Mouse (Mus musculus): Measurements from ENCODE around the gene Igf2bp3. TPM values are rescaled to one million over a fixed set of nuclear protein-coding genes. Genes with fewer than 3 reads are reported as not detected.

Igf2bp3 gene
- polyA plus RNA-seq, 1 experiment from 2014 or later: 107 TPM

DNA sequence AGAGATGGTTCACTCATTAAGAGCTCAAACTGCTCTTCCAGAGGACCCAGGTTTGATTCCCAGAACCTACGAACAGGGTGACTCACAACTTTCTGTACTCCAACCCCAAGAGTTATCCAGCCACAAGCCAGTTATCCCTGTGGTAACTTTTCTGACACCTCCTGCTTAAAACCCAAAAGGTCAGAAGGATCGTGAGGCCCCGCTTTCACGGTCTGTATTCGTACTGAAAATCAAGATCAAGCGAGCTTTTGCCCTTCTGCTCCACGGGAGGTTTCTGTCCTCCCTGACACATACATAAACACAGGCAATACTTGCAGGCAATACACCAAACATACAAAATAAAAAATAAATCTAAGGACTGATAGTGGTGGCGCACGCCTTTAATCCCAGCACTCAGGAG is 21.6 kb upstream of the Igf2bp3 start:
- Histone ChIP-seq H3K4me3 (replicated peaks) (no peak overlapping the region), H3K36me3 (replicated peaks) (peaks cover 5% of the 10 kb centered on the region; the same call in 1 of the 2 replicates), H3K9ac (no peak overlapping the region), H3K4me1 (no peaks in the 10 kb centered on the region; the same call in 1 of the 2 replicates), H3K27me3 (no peaks in the 10 kb centered on the region), H3K27ac (no peak overlapping the region), H3K9me3 (0 out of 2 replicates have a peak, but pooled peaks cover 4% of the 10 kb centered on the region), H3K4me2 (no peak overlapping the region)
- ATAC-seq (ENCODE audit: low FRiP score): peak; percentile 100
- 64% methylated on average over 9 of the region's 9 CpGs for WGBS

DNA sequence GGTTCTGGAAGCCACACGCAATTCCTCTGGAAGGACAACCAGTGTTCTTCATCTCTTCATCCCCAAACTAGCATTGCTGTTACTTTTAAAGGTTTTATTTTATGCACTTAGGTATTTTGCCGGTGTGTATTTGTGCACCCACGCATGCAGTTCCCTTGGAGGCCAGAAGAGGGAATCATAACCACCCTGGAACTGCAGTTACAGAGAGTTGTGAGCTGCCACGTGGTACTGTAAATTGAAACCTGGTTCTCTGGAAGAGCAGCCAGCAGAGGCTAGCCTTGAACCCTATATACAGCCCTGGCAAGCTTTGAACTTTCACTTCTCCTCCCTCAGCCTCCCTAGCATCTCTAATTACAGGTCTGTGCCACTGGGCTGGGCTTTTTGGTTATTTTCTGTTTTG is 18.6 kb upstream of the Igf2bp3 start:
- Histone ChIP-seq H3K27me3 (no peaks in the 10 kb centered on the region), H3K4me1 (no peaks in the 10 kb centered on the region; the same call in 1 of the 2 replicates), H3K4me2 (no peak overlapping the region), H3K4me3 (replicated peaks) (no peak overlapping the region), H3K36me3 (replicated peaks) (no peaks in the 10 kb centered on the region), H3K9me3 (0 out of 2 replicates have a peak, but pooled peaks cover 4% of the 10 kb centered on the region), H3K27ac (no peak overlapping the region), H3K9ac (no peak overlapping the region)
- no peak for ATAC-seq (ENCODE audit: low FRiP score)
- WGBS: 52% methylated on average over 4 of the region's 4 CpGs

DNA sequence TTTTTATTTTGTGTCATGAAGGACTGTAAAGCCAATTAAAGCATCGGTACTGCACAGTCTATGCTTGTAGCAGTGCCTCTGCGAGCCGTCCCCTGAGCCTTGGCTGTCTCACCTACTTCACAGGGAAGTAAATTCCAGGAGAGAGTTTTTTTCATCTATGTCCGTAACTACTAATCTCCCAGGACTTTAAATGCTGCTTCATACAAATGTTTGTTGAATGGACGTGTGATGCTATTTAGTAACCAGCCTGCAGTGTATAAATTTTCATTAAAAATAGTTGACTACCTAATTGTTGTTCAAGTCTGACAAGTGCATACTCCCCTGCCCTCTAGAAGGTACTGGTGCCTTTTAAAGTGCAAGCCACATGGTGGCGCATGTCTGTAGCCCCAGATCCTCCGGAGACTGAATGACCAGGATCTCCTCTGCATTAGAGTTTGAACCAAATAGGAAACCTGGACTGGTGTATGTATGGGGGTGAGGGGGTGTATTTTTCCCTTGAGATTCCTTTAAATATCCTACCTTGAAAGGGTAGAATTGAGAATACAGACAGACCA is 13.4 kb upstream of the Igf2bp3 start:
- H3K27me3 ChIP-seq: no peaks in the 10 kb centered on the region
- H3K9me3 ChIP-seq: no peaks in the 10 kb centered on the region
- H3K9ac ChIP-seq: no peak overlapping the region
- no peaks in the 10 kb centered on the region for H3K4me1 ChIP-seq
- H3K4me2 ChIP-seq: no peak overlapping the region
- no peak for ATAC-seq (ENCODE audit: low FRiP score)
- H3K4me3 ChIP-seq (replicated peaks): no peak overlapping the region
- H3K27ac ChIP-seq: no peak overlapping the region
- WGBS: 16% methylated on average over 7 of the region's 7 CpGs
- no peaks in the 10 kb centered on the region for H3K36me3 ChIP-seq (replicated peaks)

DNA sequence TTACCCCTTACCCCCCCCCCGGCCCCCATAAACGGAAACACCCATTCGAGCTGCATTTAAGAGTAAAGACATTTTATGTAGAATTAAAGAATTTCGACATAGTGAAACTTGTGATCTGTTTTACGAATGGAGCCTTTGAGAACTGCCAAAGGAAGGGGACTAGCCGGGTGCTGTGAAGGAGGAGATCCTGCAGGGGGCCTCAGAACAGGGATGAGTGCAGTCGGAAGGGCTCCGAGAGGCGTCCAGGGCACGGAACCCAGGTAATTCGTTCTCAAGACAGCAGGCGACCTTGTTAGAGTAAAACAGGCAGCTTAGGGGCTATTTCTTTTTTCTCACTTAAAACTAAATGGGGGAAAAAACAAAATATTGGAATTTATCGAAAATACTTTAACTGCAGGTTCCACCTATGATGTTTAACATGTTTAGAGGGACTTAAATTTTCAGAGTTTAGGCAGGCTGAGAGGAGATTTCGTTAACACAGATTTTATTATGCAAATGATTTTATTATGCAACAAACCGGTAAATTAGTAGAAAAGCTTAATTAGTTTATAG is 12.5 kb upstream of the Igf2bp3 start:
- H3K36me3 ChIP-seq (replicated peaks): no peaks in the 10 kb centered on the region
- no peaks in the 10 kb centered on the region for H3K9me3 ChIP-seq
- WGBS: 8% methylated on average over 15 of the region's 15 CpGs
- no peak for ATAC-seq (ENCODE audit: low FRiP score)
- H3K4me1 ChIP-seq: no peaks in the 10 kb centered on the region
- H3K4me3 ChIP-seq (replicated peaks): no peak overlapping the region
- H3K4me2 ChIP-seq: peak overlapping the region; percentile 3; the same call in 1 of the 2 replicates
- H3K27ac ChIP-seq: no peak overlapping the region
- no peak overlapping the region for H3K9ac ChIP-seq
- no peaks in the 10 kb centered on the region for H3K27me3 ChIP-seq

DNA sequence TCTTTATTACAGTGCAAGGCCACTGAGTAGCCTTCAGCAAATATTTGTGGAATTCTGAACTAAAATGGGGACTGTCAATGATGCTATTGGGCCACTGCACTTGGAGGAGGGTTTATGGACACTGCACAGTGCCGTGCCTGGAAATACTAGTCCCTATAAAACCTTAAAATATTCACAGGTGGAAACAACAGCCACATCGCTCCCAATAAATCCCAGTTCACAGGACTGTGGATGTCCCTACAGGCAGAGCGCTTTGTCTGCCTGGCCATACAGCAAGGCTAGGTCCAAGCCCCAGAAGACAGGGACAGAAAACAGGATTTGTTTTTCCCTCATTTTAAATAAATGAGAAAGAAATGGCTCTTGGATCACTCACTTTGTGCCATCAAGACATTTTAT is 11.0 kb upstream of the Igf2bp3 start:
- H3K4me3 ChIP-seq (replicated peaks): no peak overlapping the region
- no peak overlapping the region for H3K9ac ChIP-seq
- H3K4me2 ChIP-seq: no peak overlapping the region
- no peak for ATAC-seq (ENCODE audit: low FRiP score)
- no peaks in the 10 kb centered on the region for H3K27me3 ChIP-seq
- H3K36me3 ChIP-seq (replicated peaks): no peaks in the 10 kb centered on the region
- no peak overlapping the region for H3K27ac ChIP-seq
- H3K9me3 ChIP-seq: no peaks in the 10 kb centered on the region
- peaks cover 4% of the 10 kb centered on the region for H3K4me1 ChIP-seq
- WGBS: 90% methylated on average over 3 of the region's 3 CpGs

DNA sequence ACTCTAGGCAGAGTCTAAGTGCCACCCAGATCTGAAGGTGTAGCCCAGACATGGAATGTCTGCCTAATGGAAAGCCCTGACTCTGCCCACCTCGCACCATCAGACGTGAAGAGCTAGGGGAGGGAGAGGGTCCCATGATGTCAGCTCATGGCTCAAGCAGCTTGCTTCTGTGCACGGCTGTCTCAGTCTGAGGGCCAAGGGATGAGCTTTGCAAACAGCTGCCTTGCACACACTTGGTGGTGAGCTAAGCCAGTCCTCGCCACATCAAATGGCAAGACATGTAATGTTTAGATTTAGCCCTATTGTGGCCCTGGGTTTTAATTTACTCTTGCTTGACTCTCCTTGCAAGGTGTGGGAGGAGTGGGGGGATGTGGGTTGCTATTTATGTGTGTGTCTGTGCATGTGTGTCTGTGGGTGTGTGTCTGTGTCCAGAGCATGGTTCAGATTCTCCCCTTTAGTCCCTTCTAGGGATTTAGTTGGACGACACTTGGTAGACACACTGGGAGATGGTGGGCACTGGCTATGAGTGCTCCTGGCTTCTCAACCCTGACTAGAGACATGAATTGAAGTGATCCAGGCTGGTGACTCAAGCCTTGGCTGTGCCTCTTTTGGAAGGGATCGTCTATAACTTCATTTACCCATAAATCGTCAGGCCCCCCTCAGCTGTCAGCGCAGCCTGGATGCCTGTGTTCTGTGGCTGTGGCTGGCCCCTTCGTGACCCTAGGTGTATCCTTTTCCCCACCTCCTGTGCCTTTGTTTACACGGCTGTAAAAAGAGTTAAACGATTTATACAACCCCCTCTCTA is 10.4 kb upstream of the Igf2bp3 start:
- no peak overlapping the region for H3K4me3 ChIP-seq (replicated peaks)
- peaks cover 5% of the 10 kb centered on the region for H3K4me1 ChIP-seq
- ATAC-seq (ENCODE audit: low FRiP score): no peak
- no peaks in the 10 kb centered on the region for H3K27me3 ChIP-seq
- 66% methylated on average over 11 of the region's 11 CpGs for WGBS
- H3K9ac ChIP-seq: no peak overlapping the region
- no peaks in the 10 kb centered on the region for H3K9me3 ChIP-seq
- no peaks in the 10 kb centered on the region for H3K36me3 ChIP-seq (replicated peaks)
- no peak overlapping the region for H3K27ac ChIP-seq
- no peak overlapping the region for H3K4me2 ChIP-seq

DNA sequence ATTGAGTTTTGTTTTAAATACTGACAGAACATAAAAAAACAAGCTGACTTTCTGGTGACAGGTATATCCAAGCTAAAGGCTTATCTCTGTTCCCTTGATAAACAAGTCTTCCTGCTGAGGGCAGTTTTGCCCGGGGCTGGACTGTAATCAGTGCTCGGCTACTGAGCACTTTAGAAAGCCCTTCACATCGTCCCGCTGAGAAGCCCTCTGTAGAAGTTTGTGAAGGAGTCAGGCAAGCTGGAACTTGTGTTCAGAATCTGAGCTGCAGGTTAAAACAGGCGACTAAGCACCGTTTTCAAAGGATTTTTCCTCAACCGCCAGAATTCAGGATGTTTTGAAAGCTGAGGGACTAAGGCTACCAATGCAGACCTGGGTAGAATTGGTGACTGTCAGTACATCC is 7.1 kb upstream of the Igf2bp3 start:
- no peak overlapping the region for H3K4me3 ChIP-seq (replicated peaks)
- H3K9ac ChIP-seq: no peak overlapping the region
- H3K9me3 ChIP-seq: no peaks in the 10 kb centered on the region
- WGBS: under 1% methylated on average over 7 of the region's 7 CpGs
- ATAC-seq (ENCODE audit: low FRiP score): no peak
- H3K27ac ChIP-seq: 0 out of 2 replicates have a peak overlapping the region, but pooled peaks have one; percentile 25
- H3K4me2 ChIP-seq: peak overlapping the region; percentile 15; the same call in 1 of the 2 replicates
- H3K36me3 ChIP-seq (replicated peaks): no peaks in the 10 kb centered on the region
- no peaks in the 10 kb centered on the region for H3K27me3 ChIP-seq
- H3K4me1 ChIP-seq: peaks cover 9% of the 10 kb centered on the region

DNA sequence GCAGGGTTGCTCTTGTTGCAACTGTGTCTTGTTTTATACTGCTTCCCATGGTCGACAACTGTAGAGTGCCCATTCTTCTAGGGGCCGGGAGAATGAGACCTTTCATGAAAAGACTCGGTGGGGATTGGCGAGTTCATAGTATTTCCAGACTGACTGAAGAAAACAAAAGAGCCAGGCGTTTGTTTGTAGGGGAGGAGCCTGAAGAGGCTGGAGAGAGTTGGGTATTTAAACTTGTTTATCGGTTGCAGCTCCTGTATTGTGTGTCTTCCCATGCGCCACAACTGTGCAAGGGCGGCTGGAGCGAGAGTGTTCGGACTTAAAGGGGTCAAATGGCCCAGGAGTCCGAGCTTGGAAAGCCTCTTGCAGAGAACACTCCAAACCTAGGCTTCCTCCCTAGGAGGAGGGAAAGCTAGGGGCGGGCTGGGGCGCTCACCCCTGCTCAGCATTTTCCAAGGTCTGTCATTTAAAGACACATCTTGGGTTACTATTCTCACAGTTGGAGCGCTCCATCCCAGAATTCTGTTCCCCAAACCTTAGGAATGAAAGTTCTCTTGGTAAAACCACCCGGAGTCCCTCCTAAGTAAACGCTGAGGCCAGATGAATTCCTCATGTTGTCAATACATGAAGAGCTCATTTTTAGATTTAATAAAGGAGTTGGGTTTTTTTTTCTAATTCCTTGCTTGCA is 5.3 kb upstream of the Igf2bp3 start:
- under 1% methylated on average over 16 of the region's 16 CpGs for WGBS
- H3K36me3 ChIP-seq (replicated peaks): no peaks in the 10 kb centered on the region
- H3K4me1 ChIP-seq: peaks cover 9% of the 10 kb centered on the region
- ATAC-seq (ENCODE audit: low FRiP score): no peak
- no peaks in the 10 kb centered on the region for H3K27me3 ChIP-seq
- peak overlapping the region; percentile 49 for H3K4me2 ChIP-seq
- H3K9me3 ChIP-seq: no peaks in the 10 kb centered on the region
- peak overlapping the region; percentile 59 for H3K27ac ChIP-seq
- peak overlapping the region; percentile 23 for H3K4me3 ChIP-seq (replicated peaks)
- no peak overlapping the region for H3K9ac ChIP-seq

DNA sequence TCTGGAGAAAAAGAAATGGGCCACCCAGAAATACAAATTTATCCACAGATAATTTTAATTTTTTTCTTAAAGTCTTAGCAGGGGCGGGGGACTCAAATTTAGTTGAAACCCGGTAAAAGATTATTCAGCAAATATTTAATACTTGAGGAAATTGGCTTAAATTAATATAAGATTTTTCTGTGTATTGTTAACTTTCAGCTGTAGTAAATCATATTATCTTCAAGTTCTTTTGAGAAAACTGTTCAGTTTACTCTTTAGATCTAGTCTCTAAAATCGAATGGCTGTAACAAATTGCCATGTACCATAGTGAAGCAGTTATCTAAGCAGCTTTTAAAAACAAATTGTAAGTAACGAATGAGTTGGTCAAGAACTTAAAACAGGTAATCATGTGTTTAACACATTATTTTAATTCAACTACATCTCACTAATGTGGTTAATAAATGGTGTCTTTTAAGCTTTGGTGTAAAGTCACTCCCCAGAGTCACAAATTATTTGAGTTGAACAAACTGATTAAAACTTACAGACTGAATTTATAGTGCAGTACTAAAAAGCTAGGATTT is 4.3 kb upstream of the Igf2bp3 start:
- H3K9me3 ChIP-seq: no peaks in the 10 kb centered on the region
- WGBS: 4% methylated on average over 4 of the region's 4 CpGs
- H3K4me3 ChIP-seq (replicated peaks): no peak overlapping the region
- no peaks in the 10 kb centered on the region for H3K36me3 ChIP-seq (replicated peaks)
- H3K4me2 ChIP-seq: no peak overlapping the region
- H3K27ac ChIP-seq: no peak overlapping the region
- ATAC-seq (ENCODE audit: low FRiP score): no peak
- H3K4me1 ChIP-seq: peaks cover 9% of the 10 kb centered on the region
- H3K27me3 ChIP-seq: no peaks in the 10 kb centered on the region
- H3K9ac ChIP-seq: no peak overlapping the region

DNA sequence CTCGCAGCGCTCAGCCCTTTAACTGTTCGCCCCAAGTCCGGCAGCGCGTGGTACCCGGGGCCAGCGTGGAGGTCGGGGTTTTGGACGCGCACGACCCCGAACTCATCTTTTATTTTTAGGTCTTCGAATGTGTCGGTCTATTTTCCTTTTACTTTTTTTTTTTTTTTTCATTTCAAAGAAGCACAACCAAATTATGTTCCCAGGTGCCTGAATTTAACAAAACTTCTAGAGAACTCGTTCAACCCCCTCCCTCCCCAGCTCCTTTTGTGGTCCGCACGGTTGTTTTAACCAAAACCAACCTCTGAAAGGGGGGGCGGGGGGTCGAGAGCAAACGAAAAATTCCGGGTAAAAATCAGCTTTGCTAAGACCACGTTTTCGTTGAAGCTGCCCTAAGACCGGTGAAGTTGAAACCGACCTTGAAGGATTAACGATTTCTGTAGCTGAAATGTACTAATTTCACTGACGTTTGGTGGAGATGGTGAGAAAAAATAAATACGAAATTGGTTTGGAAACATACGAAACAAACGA is 3.6 kb upstream of the Igf2bp3 start:
- Histone ChIP-seq H3K4me1 (peaks cover 9% of the 10 kb centered on the region), H3K9me3 (no peaks in the 10 kb centered on the region), H3K4me2 (peak overlapping the region; percentile 74), H3K9ac (peak overlapping the region; percentile 53), H3K4me3 (replicated peaks) (peak overlapping the region; percentile 55), H3K27ac (0 out of 2 replicates have a peak overlapping the region, but pooled peaks have one; percentile 97), H3K27me3 (no peaks in the 10 kb centered on the region), H3K36me3 (replicated peaks) (no peaks in the 10 kb centered on the region)
- WGBS: under 1% methylated on average over 31 of the region's 31 CpGs
- no peak for ATAC-seq (ENCODE audit: low FRiP score)

DNA sequence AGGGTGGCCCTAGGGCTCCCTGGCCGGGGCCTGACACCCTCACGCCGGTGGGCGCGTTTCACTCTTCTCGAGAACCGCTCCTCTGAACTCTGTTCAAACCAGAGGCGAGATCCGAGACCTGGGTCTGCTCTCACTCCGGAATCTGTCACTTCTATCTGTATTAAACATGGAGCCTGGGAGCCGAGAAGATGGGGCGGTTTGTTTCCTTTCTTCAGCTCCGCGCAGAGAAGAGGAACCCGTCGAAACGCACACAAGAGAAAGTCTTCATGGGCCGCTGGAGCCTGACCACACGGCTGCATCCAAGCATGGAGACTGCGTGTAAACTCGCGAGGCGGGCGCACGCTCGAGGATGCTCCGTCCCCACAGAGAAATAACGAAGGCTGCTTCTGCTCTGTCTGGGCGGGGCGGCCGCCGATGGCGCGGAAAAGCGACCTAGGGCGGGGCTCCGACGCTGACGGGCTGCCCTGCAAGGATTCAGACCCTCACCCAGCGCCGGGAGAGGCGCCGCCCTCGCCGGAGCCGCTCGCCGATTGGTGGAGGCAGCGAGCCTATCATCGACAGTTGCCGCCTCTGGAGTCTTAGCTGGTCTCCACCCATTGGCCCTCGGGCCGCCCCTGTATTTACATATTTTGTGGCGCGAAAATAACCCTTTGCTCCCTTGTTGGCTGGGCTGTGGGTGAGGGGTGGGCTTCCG is 3.0 kb upstream of the Igf2bp3 start:
- ATAC-seq (ENCODE audit: low FRiP score): peak; percentile 93
- peak overlapping the region; percentile 87 for H3K9ac ChIP-seq
- no peaks in the 10 kb centered on the region for H3K27me3 ChIP-seq
- H3K36me3 ChIP-seq (replicated peaks): no peaks in the 10 kb centered on the region
- peak overlapping the region; percentile 55 for H3K4me3 ChIP-seq (replicated peaks)
- no peaks in the 10 kb centered on the region for H3K9me3 ChIP-seq
- peak overlapping the region; percentile 97 for H3K27ac ChIP-seq
- peaks cover 14% of the 10 kb centered on the region for H3K4me1 ChIP-seq
- under 1% methylated on average over 56 of the region's 56 CpGs for WGBS
- H3K4me2 ChIP-seq: peak overlapping the region; percentile 74

All from forebrain, embryonic 12.5 days (tissue).